Mouse (Mus musculus) forebrain, embryonic 10.5 days (tissue): ENCODE results near the gene Slc25a39. TPM values are rescaled to one million over a fixed set of nuclear protein-coding genes. Genes with fewer than 3 reads are reported as not detected.
A peak's percentile ranks its signal among the peaks of the same experiment; 100 is the strongest.

Source experiments
- DNase-seq: peaks from one replicate; pipeline ENCODE4 v3.0.0-alpha.2; 2017; ENCODE audit warnings: low spot score; ENCODE audit errors: extremely low spot score
- H3K27ac ChIP-seq: fragments of 300-500 bp; sonication (generic); 2 replicates; pipeline ENCODE4 v1.5.1; 2016; ENCODE audit warnings: mild to moderate bottlenecking
- H3K27me3 ChIP-seq: fragments of 300-500 bp; sonication (generic); 2 replicates; pipeline ENCODE4 v1.6.1; 2016; ENCODE audit warnings: mild to moderate bottlenecking; ENCODE audit not compliant: poor library complexity, severe bottlenecking
- H3K36me3 ChIP-seq: fragments of 300-500 bp; sonication (generic); replicated peaks from 2 replicates; pipeline ENCODE4 v1.6.1; 2016; ENCODE audit warnings: mild to moderate bottlenecking, moderate library complexity
- H3K4me1 ChIP-seq: fragments of 300-500 bp; sonication (generic); 2 replicates; pipeline ENCODE4 v1.6.1; 2016
- H3K4me3 ChIP-seq: fragments of 300-500 bp; sonication (generic); 2 replicates; pipeline ENCODE4 v1.5.1; 2016; ENCODE audit warnings: mild to moderate bottlenecking, moderate library complexity
- H3K9me3 ChIP-seq: fragments of 300-500 bp; sonication (generic); 2 replicates; pipeline ENCODE4 v1.6.1; 2016; ENCODE audit warnings: mild to moderate bottlenecking, moderate library complexity
- WGBS: fragments of 180-500 bp; shearing (Covaris S2); methylation state at CpG from one replicate; pipeline ENCODE4 v1.1.7; 2016; 5-methylcytosine and 5-hydroxymethylcytosine counted together
- polyA plus RNA-seq: library from polyadenylated mRNA; unstranded; fragments of >200 nt; fragmentation: Nextera tagmentation; extraction: Ambion mirVana; gene quantifications from 2 replicates; pipeline ENCODE4 v1.2.1, GENCODE M21; 2016

Slc25a39 gene
- polyA plus RNA-seq, 1 experiment from 2014 or later = 262 TPM

DNA sequence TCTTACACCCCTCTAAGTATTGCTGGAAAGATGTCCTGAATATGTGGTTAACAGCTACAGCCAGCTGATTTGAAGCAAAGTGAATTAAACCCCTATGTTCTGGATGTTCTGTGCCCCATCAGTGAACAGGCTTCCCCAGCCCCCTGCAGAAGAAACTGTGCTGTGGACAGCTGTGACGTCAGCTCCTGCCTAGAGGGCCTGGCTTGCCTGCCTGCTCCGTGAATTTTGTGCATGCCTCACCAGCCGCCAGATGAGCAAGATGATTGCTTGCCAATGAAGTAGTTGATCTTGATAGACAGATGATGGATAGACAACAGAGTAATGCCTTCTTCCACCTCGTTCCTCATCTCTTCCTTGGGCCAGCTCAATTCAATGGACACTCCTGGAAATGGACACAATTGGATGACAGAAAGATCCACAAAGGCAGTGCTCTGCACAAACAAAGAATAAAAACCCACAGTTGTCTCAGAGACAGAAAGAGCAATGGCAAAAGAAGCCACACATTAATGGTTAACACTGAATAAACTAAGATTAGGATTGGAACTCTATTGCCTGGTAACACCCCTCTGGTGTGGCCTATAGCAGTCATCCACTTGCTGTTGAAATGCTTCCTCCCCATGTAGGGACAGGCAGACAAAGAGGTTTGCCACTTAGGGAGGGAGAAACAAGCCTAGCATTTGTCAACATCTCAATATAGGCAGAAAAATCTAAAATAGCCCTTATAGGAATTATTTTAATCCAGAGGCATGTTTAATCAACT, 26.2 kb downstream of the Slc25a39 start:
- Histone ChIP-seq H3K36me3 (no peaks in the 10 kb centered on the region), H3K4me3 (no peak overlapping the region), H3K27ac (no peak overlapping the region), H3K9me3 (peaks cover 5% of the 10 kb centered on the region; the same call in 1 of the 2 replicates), H3K27me3 (peaks cover 2% of the 10 kb centered on the region), H3K4me1 (peaks cover 5% of the 10 kb centered on the region)
- WGBS = 62% methylated on average over 4 of the region's 4 CpGs
- no peak for DNase-seq

DNA sequence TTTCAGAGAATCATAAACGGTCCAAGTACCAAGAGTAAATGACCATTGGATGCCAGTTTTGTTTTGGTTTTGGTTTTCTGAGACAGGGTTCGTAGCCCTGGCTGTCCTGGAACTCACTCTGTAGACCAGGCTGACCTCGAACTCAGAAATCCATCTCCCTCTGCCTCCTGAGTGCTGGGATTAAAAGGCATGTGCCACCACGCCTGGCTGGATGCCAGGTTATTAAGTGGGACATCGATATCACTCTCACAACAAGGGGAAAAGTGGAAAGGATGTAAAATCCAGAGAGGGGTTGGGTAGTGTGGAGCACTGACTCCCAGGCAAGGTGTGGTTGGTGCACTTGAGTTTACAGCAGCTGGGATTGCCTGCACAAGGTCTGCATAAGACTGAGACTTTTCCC, 27.7 kb downstream of the Slc25a39 start:
- Histone ChIP-seq H3K4me1 (peaks cover 19% of the 10 kb centered on the region), H3K27ac (no peak overlapping the region), H3K9me3 (peaks cover 5% of the 10 kb centered on the region; the same call in 1 of the 2 replicates), H3K36me3 (no peaks in the 10 kb centered on the region), H3K27me3 (peaks cover 16% of the 10 kb centered on the region), H3K4me3 (no peak overlapping the region)
- DNase-seq = no peak
- WGBS = 88% methylated on average over 5 of the region's 5 CpGs

DNA sequence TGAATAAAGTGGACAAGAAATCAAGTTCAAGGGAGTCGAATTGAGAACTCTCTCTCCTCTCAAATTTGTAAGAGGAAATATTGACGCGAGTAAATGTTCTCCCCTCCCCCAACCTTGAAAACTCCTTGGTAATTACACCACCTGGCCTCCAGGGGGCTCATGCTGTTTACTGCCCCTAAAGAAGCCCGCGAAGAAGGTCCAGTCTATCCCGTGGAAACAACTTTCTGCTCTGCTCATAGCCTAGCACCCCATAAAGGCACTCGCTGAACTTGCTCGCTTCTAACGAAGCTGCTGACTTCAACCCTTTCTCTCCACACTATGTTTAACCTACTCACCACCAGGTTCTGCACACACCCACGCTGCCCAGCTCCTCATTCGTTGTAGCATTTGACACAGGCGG, 30.6 kb downstream of the Slc25a39 start:
- H3K9me3 ChIP-seq = peaks cover 5% of the 10 kb centered on the region; the same call in 1 of the 2 replicates
- H3K4me1 ChIP-seq = peaks cover 28% of the 10 kb centered on the region
- H3K36me3 ChIP-seq = no peaks in the 10 kb centered on the region
- WGBS = 61% methylated on average over 12 of the region's 12 CpGs
- H3K27ac ChIP-seq = no peak overlapping the region
- no peak for DNase-seq
- H3K27me3 ChIP-seq = peaks cover 42% of the 10 kb centered on the region
- no peak overlapping the region for H3K4me3 ChIP-seq

DNA sequence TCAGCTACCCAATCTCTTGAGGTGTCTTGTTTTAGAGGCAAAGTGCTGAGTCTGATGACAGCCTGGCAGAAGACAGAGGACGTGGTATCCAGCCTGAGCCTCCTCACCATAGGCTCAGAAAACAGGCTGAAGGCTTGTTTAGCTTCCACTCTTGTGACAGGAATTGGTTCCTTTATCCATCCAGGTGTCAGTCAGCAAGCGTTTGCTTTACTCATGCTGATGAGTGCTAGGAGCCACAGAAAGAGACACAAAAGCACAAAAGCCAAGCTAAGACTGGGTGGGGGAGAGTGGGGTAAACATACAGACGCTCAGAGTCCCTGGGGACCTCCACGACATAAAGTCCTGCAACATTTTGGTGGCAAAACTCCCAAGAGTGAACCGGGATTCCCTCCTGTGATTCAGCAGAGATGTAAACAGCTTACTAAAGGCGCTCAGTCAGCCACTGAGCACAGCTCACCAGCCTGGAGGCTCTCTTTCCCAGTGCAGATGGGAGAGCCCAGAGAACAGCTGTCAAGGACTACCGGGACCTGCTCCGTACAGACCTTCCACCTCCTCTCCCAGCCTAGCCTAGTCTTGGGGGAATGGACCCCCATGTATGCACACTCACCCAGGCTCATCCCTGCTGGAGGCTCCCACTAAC, 31.4 kb downstream of the Slc25a39 start:
- no peaks in the 10 kb centered on the region for H3K36me3 ChIP-seq
- 16% methylated on average over 8 of the region's 8 CpGs for WGBS
- DNase-seq = no peak
- peak overlapping the region; percentile 41 for H3K4me3 ChIP-seq
- peaks cover 45% of the 10 kb centered on the region for H3K27me3 ChIP-seq
- peaks cover 5% of the 10 kb centered on the region; the same call in 1 of the 2 replicates for H3K9me3 ChIP-seq
- H3K4me1 ChIP-seq = peaks cover 25% of the 10 kb centered on the region
- H3K27ac ChIP-seq = peak overlapping the region; percentile 81

DNA sequence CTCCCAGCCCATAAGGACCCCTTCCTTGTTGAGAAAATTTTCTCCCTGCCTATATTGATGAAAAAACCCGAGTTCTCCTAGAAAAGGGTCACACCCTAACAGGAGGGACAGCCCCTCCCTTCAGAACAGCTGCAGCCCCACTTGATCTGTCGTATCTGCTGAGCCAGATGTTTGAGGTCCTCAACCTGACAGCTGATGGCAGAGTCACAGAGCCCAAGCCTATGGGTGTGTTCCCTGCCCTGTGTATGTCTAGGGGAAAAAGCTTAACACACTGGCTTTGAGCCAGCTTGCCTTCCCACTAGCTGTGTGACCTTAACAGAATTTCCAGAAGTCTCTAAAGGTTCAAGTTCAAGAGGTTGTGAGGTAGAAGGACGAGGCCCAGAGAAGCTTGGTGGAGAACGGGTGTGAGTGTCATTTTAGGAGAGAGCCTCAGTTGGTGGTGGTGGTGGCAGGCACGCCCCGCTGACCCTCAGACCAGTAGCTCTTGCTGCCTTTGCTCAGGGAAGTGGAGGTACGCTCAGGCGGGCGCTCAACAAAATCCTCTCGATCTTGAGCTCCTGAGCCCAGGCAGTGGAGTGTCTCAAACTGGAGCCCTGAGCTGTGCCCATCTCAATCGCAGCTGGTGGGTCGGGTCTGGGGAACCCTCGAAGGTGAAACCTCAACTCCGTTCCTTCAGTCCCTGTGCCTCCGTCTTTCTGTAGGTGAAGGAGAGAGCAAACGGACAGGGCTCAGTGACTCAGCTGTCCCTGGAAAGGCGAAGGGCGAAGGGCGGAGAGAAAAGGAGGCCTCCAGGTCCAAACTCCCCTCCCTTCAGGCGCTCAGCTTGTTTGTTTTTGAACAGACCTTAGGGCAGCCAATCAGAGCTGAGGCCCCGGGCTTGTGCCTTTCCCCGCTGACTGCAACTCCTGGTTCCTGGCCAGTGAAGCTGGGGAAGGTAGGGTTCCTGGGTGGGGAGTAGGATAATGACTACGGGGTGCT, 32.3 kb downstream of the Slc25a39 start:
- H3K36me3 ChIP-seq = no peaks in the 10 kb centered on the region
- WGBS = 8% methylated on average over 23 of the region's 23 CpGs
- peaks cover 5% of the 10 kb centered on the region; the same call in 1 of the 2 replicates for H3K9me3 ChIP-seq
- H3K27ac ChIP-seq = peak overlapping the region; percentile 81
- peak; percentile 56 for DNase-seq
- peak overlapping the region; percentile 41 for H3K4me3 ChIP-seq
- H3K27me3 ChIP-seq = peaks cover 45% of the 10 kb centered on the region
- H3K4me1 ChIP-seq = peaks cover 25% of the 10 kb centered on the region

DNA sequence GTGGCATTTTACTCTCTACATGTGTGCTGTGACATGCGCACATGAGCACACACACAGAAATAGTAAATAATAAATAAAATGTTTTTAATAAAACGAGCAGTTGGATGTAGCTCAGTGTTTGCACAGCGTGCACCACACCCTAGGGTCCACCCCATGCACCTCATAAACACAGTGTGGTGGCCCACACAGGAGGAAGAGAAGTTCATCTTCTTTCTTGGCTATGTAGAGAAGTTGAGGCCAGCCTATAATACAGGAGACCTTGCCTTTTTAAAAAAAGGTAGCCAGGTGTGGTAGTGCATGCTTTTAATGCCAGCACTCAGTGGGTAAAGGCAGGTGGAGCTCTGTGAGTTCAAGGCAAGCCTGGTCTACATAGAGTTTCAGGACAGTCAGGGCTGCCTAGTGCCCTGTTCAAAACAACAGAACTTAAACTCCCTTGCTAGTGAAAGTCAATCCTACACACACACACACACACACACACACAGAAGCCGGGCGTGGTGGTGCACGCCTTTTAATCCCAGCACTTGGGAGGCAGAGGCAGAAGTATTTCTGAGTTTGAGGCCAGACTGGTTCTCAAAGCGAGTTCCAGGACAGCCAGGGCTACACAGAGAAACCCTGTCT, 33.5 kb downstream of the Slc25a39 start:
- no peaks in the 10 kb centered on the region for H3K36me3 ChIP-seq
- 69% methylated on average over 7 of the region's 7 CpGs for WGBS
- H3K9me3 ChIP-seq = peaks cover 5% of the 10 kb centered on the region; the same call in 1 of the 2 replicates
- no peak overlapping the region for H3K4me3 ChIP-seq
- H3K4me1 ChIP-seq = peaks cover 25% of the 10 kb centered on the region
- no peak for DNase-seq
- no peak overlapping the region for H3K27ac ChIP-seq
- peaks cover 45% of the 10 kb centered on the region for H3K27me3 ChIP-seq

DNA sequence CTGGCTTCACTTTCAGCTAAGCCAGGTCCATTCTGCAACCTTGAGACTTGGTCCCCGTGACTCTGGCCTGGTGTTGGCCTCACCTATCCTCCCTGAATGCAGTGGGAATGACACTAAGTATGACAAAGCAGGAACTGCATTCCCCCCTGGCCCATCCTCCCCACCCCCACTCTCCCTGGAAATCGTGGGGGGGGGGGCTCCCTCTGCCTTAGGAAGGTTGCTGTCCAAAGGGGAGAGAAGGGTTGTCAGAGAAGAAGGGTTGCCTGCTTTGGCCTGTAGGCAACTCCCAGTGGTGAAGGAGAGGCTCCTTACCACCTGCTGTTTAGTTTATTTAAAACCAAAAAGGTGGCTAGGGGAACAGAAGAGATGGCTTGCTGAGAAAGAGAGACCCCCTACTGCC, 34.1 kb downstream of the Slc25a39 start:
- peaks cover 45% of the 10 kb centered on the region for H3K27me3 ChIP-seq
- DNase-seq = no peak
- WGBS = 29% methylated on average over 2 of the region's 2 CpGs
- no peaks in the 10 kb centered on the region for H3K36me3 ChIP-seq
- peak overlapping the region; percentile 18; the same call in 1 of the 2 replicates for H3K4me3 ChIP-seq
- peak overlapping the region; percentile 67 for H3K27ac ChIP-seq
- H3K4me1 ChIP-seq = peaks cover 25% of the 10 kb centered on the region
- H3K9me3 ChIP-seq = peaks cover under 1% of the 10 kb centered on the region; the same call in 1 of the 2 replicates

DNA sequence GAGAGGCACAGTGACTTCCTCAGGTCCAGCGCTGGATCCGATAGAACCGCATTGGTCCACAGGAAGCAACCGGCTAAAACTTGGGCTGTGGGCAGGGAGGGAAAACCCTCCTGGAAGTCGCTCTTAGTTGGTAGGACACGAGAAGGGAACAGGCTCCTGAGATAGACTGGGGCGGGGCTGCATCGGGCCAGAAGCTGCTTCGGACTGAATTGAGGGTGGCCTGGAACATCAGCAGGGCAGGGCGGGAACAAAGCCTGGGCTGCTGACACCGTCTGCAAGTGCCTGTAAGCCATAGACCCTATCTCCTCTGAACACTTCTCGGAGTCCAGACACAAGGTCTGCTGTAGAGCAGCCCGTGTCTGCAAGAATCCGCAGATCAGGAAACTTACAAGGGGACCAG, 34.8 kb downstream of the Slc25a39 start:
- Histone ChIP-seq H3K9me3 (no peaks in the 10 kb centered on the region), H3K4me3 (peak overlapping the region; percentile 18; the same call in 1 of the 2 replicates), H3K4me1 (peaks cover 25% of the 10 kb centered on the region), H3K27ac (peak overlapping the region; percentile 67), H3K36me3 (no peaks in the 10 kb centered on the region), H3K27me3 (peaks cover 45% of the 10 kb centered on the region)
- DNase-seq = no peak
- 43% methylated on average over 14 of the region's 14 CpGs for WGBS

DNA sequence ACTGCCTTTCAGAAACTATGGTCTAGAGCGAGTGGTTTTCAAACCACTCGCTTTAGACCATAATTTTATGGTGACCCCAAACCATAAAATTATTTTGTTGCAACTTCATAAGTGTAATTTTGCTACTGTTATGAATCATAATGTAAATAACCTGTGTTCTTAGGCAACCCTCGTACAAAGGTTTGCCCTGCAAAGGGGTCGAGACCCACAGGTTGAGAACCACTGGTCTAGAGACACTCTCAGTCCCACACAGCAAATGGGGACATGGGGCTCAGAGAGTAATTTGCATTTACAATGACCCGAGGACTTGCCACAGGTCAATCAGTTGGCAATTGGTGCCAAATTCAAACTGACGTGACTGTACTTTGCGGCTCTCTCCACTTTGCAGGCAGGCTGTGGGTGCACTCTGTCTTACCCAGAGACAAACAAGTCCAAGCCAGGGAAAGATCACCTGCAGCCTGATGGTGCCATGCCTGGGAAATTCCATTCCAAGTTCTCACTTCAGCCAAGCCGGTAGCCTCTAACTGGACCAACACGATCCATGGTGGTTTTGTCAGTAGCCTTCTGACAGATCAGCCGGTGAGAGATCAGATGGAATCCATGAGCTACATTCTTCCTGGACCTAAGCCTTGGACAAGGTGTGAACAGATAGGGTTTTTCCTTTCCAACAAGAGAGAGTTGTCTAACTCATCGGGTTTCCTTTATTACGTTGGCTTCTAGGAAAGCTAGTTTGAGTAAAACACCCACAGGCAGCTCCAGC, 35.6 kb downstream of the Slc25a39 start:
- no peaks in the 10 kb centered on the region for H3K36me3 ChIP-seq
- peaks cover 45% of the 10 kb centered on the region for H3K27me3 ChIP-seq
- H3K9me3 ChIP-seq = no peaks in the 10 kb centered on the region
- peaks cover 25% of the 10 kb centered on the region for H3K4me1 ChIP-seq
- no peak for DNase-seq
- H3K4me3 ChIP-seq = no peak overlapping the region
- WGBS = 89% methylated on average over 12 of the region's 12 CpGs
- H3K27ac ChIP-seq = peak overlapping the region; percentile 67; the same call in 1 of the 2 replicates

DNA sequence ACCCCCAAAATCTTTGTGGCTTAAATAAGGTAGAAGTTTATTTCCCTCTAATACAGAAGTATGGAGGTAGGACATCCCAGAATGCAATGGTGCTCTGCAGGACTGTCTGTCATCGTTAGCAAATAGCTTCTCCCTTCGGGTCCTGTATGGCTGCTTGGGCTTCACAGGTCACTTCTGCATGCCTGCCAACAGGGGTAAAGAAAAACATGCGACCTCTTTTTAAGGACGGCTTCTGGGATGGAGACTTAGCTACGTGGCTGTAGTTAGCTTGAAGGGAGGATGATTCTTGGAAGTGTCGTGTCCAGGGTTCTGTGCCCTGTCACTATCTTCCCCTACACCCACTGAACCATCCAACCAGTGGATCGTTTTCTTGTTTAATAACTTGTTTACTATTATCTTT, 37.5 kb downstream of the Slc25a39 start:
- Histone ChIP-seq H3K27me3 (peaks cover 31% of the 10 kb centered on the region), H3K36me3 (no peaks in the 10 kb centered on the region), H3K27ac (no peak overlapping the region), H3K4me3 (no peak overlapping the region), H3K9me3 (no peaks in the 10 kb centered on the region), H3K4me1 (peaks cover 15% of the 10 kb centered on the region)
- 62% methylated on average over 7 of the region's 7 CpGs for WGBS
- no peak for DNase-seq

DNA sequence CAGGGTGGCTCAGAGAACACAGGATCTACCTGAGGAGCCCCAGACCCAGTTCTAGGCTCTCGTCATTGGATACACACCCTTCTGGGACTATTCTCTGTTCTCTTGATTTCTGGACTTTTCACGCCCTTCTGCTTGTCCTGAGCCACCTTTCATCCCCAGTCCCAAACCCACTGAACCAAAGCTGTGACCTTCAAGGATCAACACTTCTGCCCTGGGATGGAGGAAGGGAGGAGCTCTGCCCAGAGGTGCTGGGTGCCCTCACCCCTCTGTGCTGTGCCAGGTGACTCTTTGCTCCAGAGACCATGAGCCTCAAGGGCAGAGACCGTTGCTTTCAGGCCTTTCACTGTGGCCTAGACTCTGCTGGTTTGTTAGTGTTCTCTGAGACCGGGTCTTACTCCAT, 38.5 kb downstream of the Slc25a39 start:
- H3K4me1 ChIP-seq = peaks cover 14% of the 10 kb centered on the region
- no peak for DNase-seq
- H3K36me3 ChIP-seq = no peaks in the 10 kb centered on the region
- no peak overlapping the region for H3K4me3 ChIP-seq
- no peak overlapping the region; the same call in 1 of the 2 replicates for H3K27ac ChIP-seq
- no peaks in the 10 kb centered on the region for H3K9me3 ChIP-seq
- H3K27me3 ChIP-seq = peaks cover 30% of the 10 kb centered on the region
- WGBS = 79% methylated on average over 4 of the region's 4 CpGs
